Mouse (Mus musculus): Measurements from ENCODE around the gene Mepce. TPM values are rescaled to one million over a fixed set of nuclear protein-coding genes. Genes with fewer than 3 reads are reported as not detected.

Mepce gene
- total and polyA plus RNA-seq, 2 experiments from 2014 or later: 17.6 to 46.0 TPM

GRCm38 (mm10) chr5:137738516-137738915, 48.9 kb downstream of the Mepce start:
- Histone ChIP-seq H3K9ac (replicated peaks; ENCODE audit: low read length, poor library complexity, severe bottlenecking) (peak overlapping the region; percentile 91), H3K27me3 (ENCODE audit: insufficient read depth, low read length) (no peaks in the 10 kb centered on the region), H3K4me1 (ENCODE audit: insufficient read depth, low read length) (peaks cover 36% of the 10 kb centered on the region), H3K4me3 (ENCODE audit: low read depth, low read length) (peak overlapping the region; percentile 77), H3K9me3 (ENCODE audit: low read length) (no peaks in the 10 kb centered on the region), H3K36me3 (ENCODE audit: insufficient read depth, low read length) (peaks cover 14% of the 10 kb centered on the region), H3K27ac (ENCODE audit: low read depth, low read length) (peak overlapping the region; percentile 91), H3K4me2 (ENCODE audit: low read depth, low read length, poor library complexity, severe bottlenecking) (peak overlapping the region; percentile 77)
- ATAC-seq (ENCODE audit: low FRiP score) (no peak), DNase-seq (ENCODE audit: low spot score) (peak; percentile 51)
- peak; percentile 80 for TF ChIP-seq CTCF (IDR thresholded peaks at IDR 0.05)
- 30% methylated on average over 5 of the region's 5 CpGs for WGBS

GRCm38 (mm10) chr5:137737400-137737940, 50.0 kb downstream of the Mepce start:
- Histone ChIP-seq H3K4me3 (ENCODE audit: low read depth, low read length) (0 out of 2 replicates have a peak overlapping the region, but pooled peaks have one; percentile 77), H3K4me1 (ENCODE audit: insufficient read depth, low read length) (peaks cover 42% of the 10 kb centered on the region)

GRCm38 (mm10) chr5:137734289-137735061, 53.0 kb downstream of the Mepce start:
- DNase-seq (ENCODE audit: low spot score) (peak; percentile 98), ATAC-seq (ENCODE audit: low FRiP score) (peak; percentile 92)
- Histone ChIP-seq H3K9me3 (ENCODE audit: low read length) (no peaks in the 10 kb centered on the region), H3K36me3 (ENCODE audit: insufficient read depth, low read length) (peaks cover 33% of the 10 kb centered on the region), H3K9ac (replicated peaks; ENCODE audit: low read length, poor library complexity, severe bottlenecking) (peak overlapping the region; percentile 46), H3K4me1 (ENCODE audit: insufficient read depth, low read length) (peaks cover 41% of the 10 kb centered on the region), H3K27ac (ENCODE audit: low read depth, low read length) (peak overlapping the region; percentile 90), H3K27me3 (ENCODE audit: insufficient read depth, low read length) (no peaks in the 10 kb centered on the region), H3K4me3 (ENCODE audit: low read depth, low read length) (peak overlapping the region; percentile 21), H3K4me2 (ENCODE audit: low read depth, low read length, poor library complexity, severe bottlenecking) (peak overlapping the region; percentile 61)
- 21% methylated on average over 6 of the region's 6 CpGs for WGBS
- TF ChIP-seq CTCF (IDR thresholded peaks at IDR 0.05): no peak

More at GRCm38 (mm10) chr5:137737400-137737940, 50.0 kb downstream of the Mepce start:
- Histone ChIP-seq H3K4me2 (ENCODE audit: low read depth, low read length, poor library complexity, severe bottlenecking) (peak overlapping the region; percentile 77), H3K27ac (ENCODE audit: low read depth, low read length) (peak overlapping the region; percentile 91; the same call in 1 of the 2 replicates), H3K27me3 (ENCODE audit: insufficient read depth, low read length) (no peaks in the 10 kb centered on the region), H3K9ac (replicated peaks; ENCODE audit: low read length, poor library complexity, severe bottlenecking) (0 out of 2 replicates have a peak overlapping the region, but pooled peaks have one; percentile 91), H3K36me3 (ENCODE audit: insufficient read depth, low read length) (peaks cover 18% of the 10 kb centered on the region), H3K9me3 (ENCODE audit: low read length) (no peaks in the 10 kb centered on the region)
- DNase-seq (ENCODE audit: low spot score) (peak; percentile 75), ATAC-seq (ENCODE audit: low FRiP score) (no peak)
- whole genome bisulfite sequencing: 80% methylated on average over 6 of the region's 6 CpGs
- TF ChIP-seq CTCF (IDR thresholded peaks at IDR 0.05): no peak

GRCm38 (mm10) chr5:137733638-137734288, 53.7 kb downstream of the Mepce start:
- no peak for TF ChIP-seq CTCF (IDR thresholded peaks at IDR 0.05)
- peak overlapping the region; percentile 90 for H3K27ac ChIP-seq (ENCODE audit: low read depth, low read length)
- DNase-seq (ENCODE audit: low spot score) (peak; percentile 65), ATAC-seq (ENCODE audit: low FRiP score) (peak; percentile 52)
- H3K27me3 ChIP-seq (ENCODE audit: insufficient read depth, low read length): no peaks in the 10 kb centered on the region
- H3K4me3 ChIP-seq (ENCODE audit: low read depth, low read length): peak overlapping the region; percentile 21
- 16% methylated on average over 12 of the region's 12 CpGs for WGBS
- peak overlapping the region; percentile 46 for H3K9ac ChIP-seq (replicated peaks; ENCODE audit: low read length, poor library complexity, severe bottlenecking)
- peak overlapping the region; percentile 61 for H3K4me2 ChIP-seq (ENCODE audit: low read depth, low read length, poor library complexity, severe bottlenecking)
- peaks cover 35% of the 10 kb centered on the region for H3K4me1 ChIP-seq (ENCODE audit: insufficient read depth, low read length)
- H3K9me3 ChIP-seq (ENCODE audit: low read length): no peaks in the 10 kb centered on the region
- H3K36me3 ChIP-seq (ENCODE audit: insufficient read depth, low read length): peaks cover 33% of the 10 kb centered on the region

Other genes with a start within 250 kb of the Mepce start
- 248 and 270 TPM in 2 replicates for gene Actl6b, start 234.1 kb downstream of the Mepce start, total RNA-seq (2014; rRNA removed)
- 264 and 287 TPM in 2 replicates for gene Actl6b, start 234.1 kb downstream of the Mepce start, polyA plus RNA-seq (2015; fragmentation: Nextera tagmentation; extraction: Ambion mirVana)
- gene Tfr2, start 217.8 kb downstream of the Mepce start, total RNA-seq (2014; rRNA removed): 22.3 and 29.6 TPM in 2 replicates
- gene Tfr2, start 217.8 kb downstream of the Mepce start, polyA plus RNA-seq (2015; fragmentation: Nextera tagmentation; extraction: Ambion mirVana): 21.7 and 22.7 TPM in 2 replicates
- gene Mospd3, start 186.6 kb downstream of the Mepce start, total RNA-seq (2014; rRNA removed): 17.7 and 18.5 TPM in 2 replicates
- gene Mospd3, start 186.6 kb downstream of the Mepce start, polyA plus RNA-seq (2015; fragmentation: Nextera tagmentation; extraction: Ambion mirVana): 70.5 and 71.3 TPM in 2 replicates
- gene Pcolce, start 173.9 kb downstream of the Mepce start, total RNA-seq (2014; rRNA removed): 18.6 and 19.4 TPM in 2 replicates
- gene Pcolce, start 173.9 kb downstream of the Mepce start, polyA plus RNA-seq (2015; fragmentation: Nextera tagmentation; extraction: Ambion mirVana): 16.7 and 19.6 TPM in 2 replicates
- gene Fbxo24, start 158.7 kb downstream of the Mepce start, total RNA-seq (2014; rRNA removed): 0.28 TPM in 1 of 2 replicates, not detected in the other
- gene Fbxo24, start 158.7 kb downstream of the Mepce start, polyA plus RNA-seq (2015; fragmentation: Nextera tagmentation; extraction: Ambion mirVana): 0.09 and 0.10 TPM in 2 replicates
- 13.1 and 14.5 TPM in 2 replicates for gene Lrch4, start 158.5 kb downstream of the Mepce start, total RNA-seq (2014; rRNA removed)
- gene Lrch4, start 158.5 kb downstream of the Mepce start, polyA plus RNA-seq (2015; fragmentation: Nextera tagmentation; extraction: Ambion mirVana): 13.1 and 15.9 TPM in 2 replicates
- 0.99 and 4.1 TPM in 2 replicates for gene Gm20605, start 158.5 kb downstream of the Mepce start, total RNA-seq (2014; rRNA removed)
- 4.4 and 6.5 TPM in 2 replicates for gene Gm20605, start 158.5 kb downstream of the Mepce start, polyA plus RNA-seq (2015; fragmentation: Nextera tagmentation; extraction: Ambion mirVana)
- 3.3 and 4.9 TPM in 2 replicates for gene Sap25, start 146.3 kb downstream of the Mepce start, total RNA-seq (2014; rRNA removed)
- 3.2 TPM in 2 replicates for gene Sap25, start 146.3 kb downstream of the Mepce start, polyA plus RNA-seq (2015; fragmentation: Nextera tagmentation; extraction: Ambion mirVana)
- 1.2 TPM in 1 of 2 replicates, not detected in the other for gene Irs3, start 141.9 kb downstream of the Mepce start, total RNA-seq (2014; rRNA removed)
- gene Irs3, start 141.9 kb downstream of the Mepce start, polyA plus RNA-seq (2015; fragmentation: Nextera tagmentation; extraction: Ambion mirVana): 0.27 and 0.37 TPM in 2 replicates
- gene Agfg2, start 102.9 kb downstream of the Mepce start, total RNA-seq (2014; rRNA removed): 20.4 and 28.1 TPM in 2 replicates
- 15.5 and 16.9 TPM in 2 replicates for gene Agfg2, start 102.9 kb downstream of the Mepce start, polyA plus RNA-seq (2015; fragmentation: Nextera tagmentation; extraction: Ambion mirVana)
- gene Nyap1, start 46.0 kb downstream of the Mepce start, total RNA-seq (2014; rRNA removed): 230 and 261 TPM in 2 replicates
- 47.0 and 50.1 TPM in 2 replicates for gene Nyap1, start 46.0 kb downstream of the Mepce start, polyA plus RNA-seq (2015; fragmentation: Nextera tagmentation; extraction: Ambion mirVana)
- 188 and 320 TPM in 2 replicates for gene Tsc22d4, start 41.9 kb downstream of the Mepce start, total RNA-seq (2014; rRNA removed)
- 157 and 179 TPM in 2 replicates for gene Tsc22d4, start 41.9 kb downstream of the Mepce start, polyA plus RNA-seq (2015; fragmentation: Nextera tagmentation; extraction: Ambion mirVana)
- 32.5 and 42.1 TPM in 2 replicates for gene Ppp1r35, start 8.8 kb downstream of the Mepce start, total RNA-seq (2014; rRNA removed)
- 38.8 and 47.8 TPM in 2 replicates for gene Ppp1r35, start 8.8 kb downstream of the Mepce start, polyA plus RNA-seq (2015; fragmentation: Nextera tagmentation; extraction: Ambion mirVana)
- gene Zcwpw1, start 143 bp upstream of the Mepce start, total RNA-seq (2014; rRNA removed): 5.8 and 7.7 TPM in 2 replicates
- gene Zcwpw1, start 143 bp upstream of the Mepce start, polyA plus RNA-seq (2015; fragmentation: Nextera tagmentation; extraction: Ambion mirVana): 9.0 and 9.4 TPM in 2 replicates
- not detected in 2 replicates for gene Pilra, start 48.6 kb upstream of the Mepce start, total RNA-seq (2014; rRNA removed)
- 0.09 and 0.29 TPM in 2 replicates for gene Pilra, start 48.6 kb upstream of the Mepce start, polyA plus RNA-seq (2015; fragmentation: Nextera tagmentation; extraction: Ambion mirVana)
- not detected in 2 replicates for gene Pilrb1, start 70.5 kb upstream of the Mepce start, total RNA-seq (2014; rRNA removed)
- not detected in 2 replicates for gene Pilrb1, start 70.5 kb upstream of the Mepce start, polyA plus RNA-seq (2015; fragmentation: Nextera tagmentation; extraction: Ambion mirVana)
- not detected in 2 replicates for gene Pilrb2, start 84.2 kb upstream of the Mepce start, total RNA-seq (2014; rRNA removed)
- 0.16 TPM in 1 of 2 replicates, not detected in the other for gene Pilrb2, start 84.2 kb upstream of the Mepce start, polyA plus RNA-seq (2015; fragmentation: Nextera tagmentation; extraction: Ambion mirVana)
- not detected in 2 replicates for gene Cyp3a13, start 134.0 kb upstream of the Mepce start, total RNA-seq (2014; rRNA removed)
- gene Cyp3a13, start 134.0 kb upstream of the Mepce start, polyA plus RNA-seq (2015; fragmentation: Nextera tagmentation; extraction: Ambion mirVana): not detected in 2 replicates
- gene Gjc3, start 175.4 kb upstream of the Mepce start, total RNA-seq (2014; rRNA removed): 2.6 and 3.8 TPM in 2 replicates
- 1.3 and 1.5 TPM in 2 replicates for gene Gjc3, start 175.4 kb upstream of the Mepce start, polyA plus RNA-seq (2015; fragmentation: Nextera tagmentation; extraction: Ambion mirVana)
- not detected in 2 replicates for gene Azgp1, start 193.9 kb upstream of the Mepce start, total RNA-seq (2014; rRNA removed)
- gene Azgp1, start 193.9 kb upstream of the Mepce start, polyA plus RNA-seq (2015; fragmentation: Nextera tagmentation; extraction: Ambion mirVana): not detected in 2 replicates
- not detected in 2 replicates for gene Smok3a, start 233.6 kb upstream of the Mepce start, total RNA-seq (2014; rRNA removed)
- not detected in 2 replicates for gene Smok3a, start 233.6 kb upstream of the Mepce start, polyA plus RNA-seq (2015; fragmentation: Nextera tagmentation; extraction: Ambion mirVana)
- not detected in 2 replicates for gene Smok3b, start 233.8 kb upstream of the Mepce start, total RNA-seq (2014; rRNA removed)
- not detected in 2 replicates for gene Smok3b, start 233.8 kb upstream of the Mepce start, polyA plus RNA-seq (2015; fragmentation: Nextera tagmentation; extraction: Ambion mirVana)

All from midbrain, postnatal 0 days (tissue).